Mouse (Mus musculus) midbrain, embryonic 15.5 days (tissue): ENCODE data around the gene Tdg. TPM values are rescaled to one million over a fixed set of nuclear protein-coding genes. Genes with fewer than 3 reads are reported as not detected.
A peak's percentile ranks its signal among the peaks of the same experiment; 100 is the strongest.

Source experiments
- ATAC-seq: fragments of 200-750 bp; cut with Nextera tagmentation; replicated peaks from 2 replicates; pipeline ENCODE4 v1.8.0; 2017; ENCODE audit warnings: moderate TSS enrichment
- H3K27ac ChIP-seq: fragments of 300-500 bp; sonication (generic); 2 replicates; pipeline ENCODE4 v1.5.1; 2015; ENCODE audit warnings: mild to moderate bottlenecking, inconsistent platforms
- H3K27me3 ChIP-seq: fragments of 300-500 bp; sonication (generic); replicated peaks from 2 replicates; pipeline ENCODE4 v1.6.1; 2015; ENCODE audit warnings: inconsistent platforms
- H3K36me3 ChIP-seq: fragments of 300-500 bp; sonication (generic); replicated peaks from 2 replicates; pipeline ENCODE4 v1.6.1; 2015; ENCODE audit warnings: inconsistent platforms
- H3K4me1 ChIP-seq: fragments of 300-500 bp; sonication (generic); 2 replicates; pipeline ENCODE4 v1.6.1; 2015; ENCODE audit warnings: inconsistent platforms
- H3K4me2 ChIP-seq: fragments of 300-500 bp; sonication (generic); 2 replicates; pipeline ENCODE4 v1.6.1; 2015; ENCODE audit warnings: inconsistent platforms, mild to moderate bottlenecking, moderate library complexity
- H3K4me3 ChIP-seq: fragments of 300-500 bp; sonication (generic); 2 replicates; pipeline ENCODE4 v1.5.1; 2015; ENCODE audit warnings: mild to moderate bottlenecking, inconsistent platforms
- H3K9ac ChIP-seq: fragments of 300-500 bp; sonication (generic); 2 replicates; pipeline ENCODE4 v1.6.1; 2015; ENCODE audit warnings: mild to moderate bottlenecking, inconsistent platforms
- H3K9me3 ChIP-seq: fragments of 300-500 bp; sonication (generic); 2 replicates; pipeline ENCODE4 v1.6.1; 2016; ENCODE audit warnings: inconsistent platforms
- WGBS: fragments of 180-500 bp; shearing (Covaris S2); methylation state at CpG from one replicate; pipeline ENCODE4 v1.1.7; 2015; ENCODE audit warnings: mixed read lengths; 5-methylcytosine and 5-hydroxymethylcytosine counted together
- polyA plus RNA-seq: library from polyadenylated mRNA; unstranded; fragments of >200 nt; fragmentation: Nextera tagmentation; extraction: Ambion mirVana; gene quantifications from 2 replicates; pipeline ENCODE4 v1.2.1, GENCODE M21; 2015

The Tdg gene
- polyA plus RNA-seq, 1 experiment from 2014 or later: 169 TPM

- peak; percentile 80 for ATAC-seq
- no peaks in the 10 kb centered on the region for H3K36me3 ChIP-seq
- under 1% methylated on average over 49 of the region's 59 CpGs for WGBS
- H3K4me3 ChIP-seq: peak overlapping the region; percentile 95
- peak overlapping the region; percentile 82 for H3K4me2 ChIP-seq
- peak overlapping the region; percentile 86 for H3K9ac ChIP-seq
- H3K9me3 ChIP-seq: no peaks in the 10 kb centered on the region
- peaks cover 16% of the 10 kb centered on the region for H3K4me1 ChIP-seq
- H3K27me3 ChIP-seq: no peaks in the 10 kb centered on the region
- H3K27ac ChIP-seq: peak overlapping the region; percentile 90
These were observed 69.8 kb downstream of the Tdg start for GRCm38 (mm10) chr10:82699296-82699941.

Other genes with a start within 250 kb of the Tdg start
- gene Gm1553, start 137.2 kb upstream of the Tdg start, polyA plus RNA-seq: not detected in 2 replicates
- 28.4 and 36.4 TPM in 2 replicates for gene 1190007I07Rik, start 6.6 kb upstream of the Tdg start, polyA plus RNA-seq
- gene Glt8d2, start 60.8 kb downstream of the Tdg start, polyA plus RNA-seq: 1.4 and 1.6 TPM in 2 replicates
- gene Hcfc2, start 66.3 kb downstream of the Tdg start, polyA plus RNA-seq: 40.5 and 45.8 TPM in 2 replicates
- 46.4 and 47.1 TPM in 2 replicates for gene Nfyb, start 134.3 kb downstream of the Tdg start, polyA plus RNA-seq
- gene Txnrd1, start 204.1 kb downstream of the Tdg start, polyA plus RNA-seq: 113 and 120 TPM in 2 replicates
- 0.43 and 0.74 TPM in 2 replicates for gene Eid3, start 236.8 kb downstream of the Tdg start, polyA plus RNA-seq